In genomic region chr7:134842751-134843150, GRCm38 (mm10) we compare ENCODE assay signal across 16 mouse cellular contexts.
DNase-seq lines count a peak whose midpoint lies in the region; ATAC-seq and TF ChIP-seq lines count a peak whose summit lies in the region.
"Had no signal": no experiment of that assay in that cellular context is flagged by ENCODE, and none has a peak within 500 bp of the region (broad histone marks: within the 10 kb centered on the region; RNA-seq: fewer than 3 reads in every experiment).

No protein-coding gene starts in this region.

- no peak overlapping the region for H3K9ac ChIP-seq in forebrain, postnatal 0 days
- H3K9ac ChIP-seq: heart, embryonic 15.5 days; hindbrain, embryonic 14.5 days had no signal

- no peak overlapping the region for H3K27ac ChIP-seq in forebrain, postnatal 0 days (ENCODE audit: low read depth, low read length)
- H3K27ac ChIP-seq in forebrain, embryonic 10.5 days, result no peak overlapping the region
- H3K27ac ChIP-seq in embryonic facial prominence, embryonic 10.5 days (replicated peaks), result no peak overlapping the region
- H3K27ac ChIP-seq: heart, adult 2 months; heart, embryonic 15.5 days; hindbrain, embryonic 14.5 days had no signal

- no peak overlapping the region for H3K4me3 ChIP-seq in forebrain, postnatal 0 days (ENCODE audit: low read depth, low read length)
- no peak overlapping the region for H3K4me3 ChIP-seq in forebrain, embryonic 10.5 days
- H3K4me3 ChIP-seq in embryonic facial prominence, embryonic 10.5 days, result no peak overlapping the region
- H3K4me3 ChIP-seq: heart, adult 2 months; heart, embryonic 15.5 days had no signal

- DNase-seq in cerebellum, postnatal 14 days, result peak; percentile 48 to 51
- DNase-seq in cerebellum, adult 9-10 months, result no peak
- peak; percentile 61 for DNase-seq in forebrain, postnatal 0 days
- DNase-seq in forebrain, embryonic 10.5 days (ENCODE audit: extremely low spot score, low spot score), result no peak
- peak; percentile 11 for DNase-seq in lung, postnatal 10 days
- DNase-seq in lung, postnatal 4 days, result no peak
- DNase-seq in embryonic facial prominence, embryonic 10.5 days (ENCODE audit: low spot score), result no peak
- DNase-seq: adrenal gland, postnatal 10 days; cerebellum, adult 18-20 months; gastrocnemius, postnatal 14 days; heart, adult 2 months; heart, postnatal 14 days had no signal

- no peaks in the 10 kb centered on the region for H3K9me3 ChIP-seq in forebrain, postnatal 0 days (ENCODE audit: low read length)
- H3K9me3 ChIP-seq in forebrain, embryonic 10.5 days, result no peaks in the 10 kb centered on the region
- no peaks in the 10 kb centered on the region for H3K9me3 ChIP-seq in embryonic facial prominence, embryonic 10.5 days
- H3K9me3 ChIP-seq: heart, embryonic 15.5 days had no signal

- no peak for TF ChIP-seq CTCF in forebrain, postnatal 0 days (IDR thresholded peaks at IDR 0.05; ENCODE audit: low read depth)

- ATAC-seq in forebrain, postnatal 0 days, result no peak
- ATAC-seq: intestine, embryonic 16.5 days had no signal

- H3K4me1 ChIP-seq in forebrain, postnatal 0 days (ENCODE audit: insufficient read depth), result no peaks in the 10 kb centered on the region
- no peaks in the 10 kb centered on the region for H3K4me1 ChIP-seq in forebrain, embryonic 10.5 days
- H3K4me1 ChIP-seq in embryonic facial prominence, embryonic 10.5 days, result no peaks in the 10 kb centered on the region
- H3K4me1 ChIP-seq: heart, embryonic 15.5 days had no signal

- no peak overlapping the region for H3K4me2 ChIP-seq in forebrain, postnatal 0 days (ENCODE audit: low read depth)
- H3K4me2 ChIP-seq: heart, embryonic 11.5 days; heart, embryonic 15.5 days; hindbrain, embryonic 14.5 days had no signal

- H3K36me3 ChIP-seq in forebrain, postnatal 0 days (ENCODE audit: insufficient read depth), result no peaks in the 10 kb centered on the region
- H3K36me3 ChIP-seq in forebrain, embryonic 10.5 days (replicated peaks), result no peaks in the 10 kb centered on the region
- 0 out of 2 replicates have a peak, but pooled peaks cover 7% of the 10 kb centered on the region for H3K36me3 ChIP-seq in embryonic facial prominence, embryonic 10.5 days (replicated peaks)
- H3K36me3 ChIP-seq: heart, embryonic 15.5 days had no signal

- no peaks in the 10 kb centered on the region for H3K27me3 ChIP-seq in forebrain, postnatal 0 days (ENCODE audit: insufficient read depth, low read length)
- H3K27me3 ChIP-seq in forebrain, embryonic 10.5 days (ENCODE audit: poor library complexity, severe bottlenecking), result no peaks in the 10 kb centered on the region
- no peaks in the 10 kb centered on the region for H3K27me3 ChIP-seq in embryonic facial prominence, embryonic 10.5 days (replicated peaks; ENCODE audit: low read depth, poor library complexity, severe bottlenecking)
- H3K27me3 ChIP-seq: heart, embryonic 15.5 days had no signal

- 69% methylated on average over 4 of the region's 4 CpGs for WGBS in forebrain, postnatal 0 days
- WGBS in forebrain, embryonic 10.5 days, result 88% methylated on average over 4 of the region's 4 CpGs
- WGBS in embryonic facial prominence, embryonic 10.5 days, result 94% methylated on average over 4 of the region's 4 CpGs

Comparison
In these comparisons a context has a peak if more than half of its experiments do, and no peak if none do; other contexts are left out.
1. DNase-seq: peak in cerebellum, postnatal 14 days (2 of 2), forebrain, postnatal 0 days (single experiment) and lung, postnatal 10 days (single experiment); none in cerebellum, adult 9-10 months (single experiment), forebrain, embryonic 10.5 days (single experiment), lung, postnatal 4 days (0 of 2) and embryonic facial prominence, embryonic 10.5 days (single experiment).